15 mouse cellular contexts compared by ENCODE assay signal in the genomic region with DNA sequence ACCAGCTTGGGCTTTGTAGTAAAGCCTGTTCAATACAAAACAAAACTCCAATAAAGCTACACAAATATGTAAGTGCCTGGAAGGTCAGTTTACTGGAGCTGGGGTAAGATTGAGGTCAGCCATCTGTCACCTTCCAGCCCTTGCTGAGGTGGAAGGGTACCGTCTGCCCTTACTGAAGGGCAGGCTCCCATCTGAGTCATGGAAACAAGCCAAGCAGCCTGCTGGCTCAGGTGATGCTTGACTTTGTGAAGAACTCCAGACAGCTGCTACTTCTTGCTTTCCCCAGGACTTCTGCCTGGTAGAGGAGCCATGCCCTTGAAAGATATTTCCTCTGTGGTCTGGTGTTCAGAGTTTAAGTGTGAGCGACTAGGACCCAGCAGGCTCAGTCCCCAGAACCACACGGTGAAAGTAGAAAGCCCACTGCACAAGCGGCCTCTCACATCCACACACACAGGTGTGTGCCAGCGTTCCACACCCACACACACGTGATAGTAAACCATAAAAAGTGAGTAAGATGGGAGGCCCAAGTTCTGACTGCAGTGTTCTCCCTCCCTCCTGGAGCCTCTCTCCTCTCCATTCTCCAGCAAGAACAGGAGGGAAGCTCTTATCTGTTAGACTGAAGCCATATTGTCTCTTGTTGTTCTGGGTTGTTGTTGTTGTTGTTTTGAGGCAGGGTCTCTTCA. TPM values are rescaled to one million over a fixed set of nuclear protein-coding genes. Genes with fewer than 3 reads are reported as not detected.
A peak's percentile ranks its signal among the peaks of the same experiment; 100 is the strongest.
DNase-seq lines count a peak whose midpoint lies in the region; ATAC-seq and TF ChIP-seq lines count a peak whose summit lies in the region.
"Had no signal": no experiment of that assay in that cellular context is flagged by ENCODE, and none has a peak within 500 bp of the region (broad histone marks: within the 10 kb centered on the region; RNA-seq: fewer than 3 reads in every experiment).

No protein-coding gene starts in this region.

- H3K4me1 ChIP-seq in erythroblast, embryonic 14.5 days (ENCODE audit: control insufficient read depth) = peaks cover 100% of the 10 kb centered on the region
- 0 out of 2 replicates have a peak, but pooled peaks cover 6% of the 10 kb centered on the region for H3K4me1 ChIP-seq in heart, postnatal 0 days (ENCODE audit: control insufficient read depth, insufficient read depth)
- peaks cover 98% of the 10 kb centered on the region for H3K4me1 ChIP-seq in liver, embryonic 12.5 days
- no peaks in the 10 kb centered on the region for H3K4me1 ChIP-seq in stomach, embryonic 16.5 days (ENCODE audit: control insufficient read depth, insufficient read depth, low read length)
- no peaks in the 10 kb centered on the region for H3K4me1 ChIP-seq in midbrain, embryonic 13.5 days (replicated peaks)
- H3K4me1 ChIP-seq: forebrain, embryonic 13.5 days; kidney, embryonic 15.5 days; lung, embryonic 15.5 days; neural tube, embryonic 12.5 days had no signal

- 60% methylated on average over 6 of the region's 6 CpGs for WGBS in heart, postnatal 0 days
- 82% methylated on average over 6 of the region's 6 CpGs for WGBS in liver, embryonic 12.5 days (ENCODE audit: insufficient replicate concordance)
- WGBS in stomach, embryonic 16.5 days = 74% methylated on average over 6 of the region's 6 CpGs
- WGBS in midbrain, embryonic 13.5 days = 91% methylated on average over 6 of the region's 6 CpGs

- no peaks in the 10 kb centered on the region for H3K27me3 ChIP-seq in erythroblast, embryonic 14.5 days (ENCODE audit: control insufficient read depth)
- H3K27me3 ChIP-seq in heart, postnatal 0 days (ENCODE audit: control insufficient read depth, insufficient read depth, low read length) = no peaks in the 10 kb centered on the region
- no peaks in the 10 kb centered on the region for H3K27me3 ChIP-seq in liver, embryonic 12.5 days (replicated peaks)
- H3K27me3 ChIP-seq in stomach, embryonic 16.5 days (ENCODE audit: control insufficient read depth, insufficient read depth, low read length) = no peaks in the 10 kb centered on the region
- no peaks in the 10 kb centered on the region for H3K27me3 ChIP-seq in midbrain, embryonic 13.5 days
- H3K27me3 ChIP-seq: forebrain, embryonic 13.5 days; kidney, embryonic 15.5 days; lung, embryonic 15.5 days; neural tube, embryonic 12.5 days had no signal

- no peak overlapping the region for H3K4me2 ChIP-seq in heart, postnatal 0 days (ENCODE audit: low read depth, low read length)
- peak overlapping the region; percentile 73 for H3K4me2 ChIP-seq in liver, embryonic 12.5 days
- H3K4me2 ChIP-seq in stomach, embryonic 16.5 days (ENCODE audit: low read depth, low read length) = no peak overlapping the region
- no peak overlapping the region for H3K4me2 ChIP-seq in midbrain, embryonic 13.5 days (replicated peaks)
- H3K4me2 ChIP-seq: forebrain, embryonic 13.5 days; kidney, embryonic 15.5 days; lung, embryonic 15.5 days; neural tube, embryonic 12.5 days had no signal

- ATAC-seq in erythroblast, adult 5-6 weeks (replicated peaks; ENCODE audit: low FRiP score, poor library complexity, severe bottlenecking) = no peak
- ATAC-seq in heart, postnatal 0 days (ENCODE audit: insufficient read depth, low read depth) = 0 out of 2 replicates have a peak, but pooled peaks have one; percentile 40
- ATAC-seq in liver, embryonic 12.5 days = no peak
- ATAC-seq in stomach, embryonic 16.5 days (ENCODE audit: insufficient read depth, low FRiP score) = no peak
- ATAC-seq in midbrain, embryonic 13.5 days = no peak
- ATAC-seq: forebrain, embryonic 13.5 days had no signal

- DNase-seq in heart, postnatal 0 days (ENCODE audit: low spot score) = no peak
- DNase-seq in heart, postnatal 4 days = no peak
- no peak for DNase-seq in testis, postnatal 10 days (ENCODE audit: low spot score)
- DNase-seq: cerebellum, adult 18-20 months; heart, adult 2 months had no signal

- peak overlapping the region; percentile 43 for H3K27ac ChIP-seq in heart, postnatal 0 days (ENCODE audit: low read depth)
- H3K27ac ChIP-seq in liver, embryonic 12.5 days = peak overlapping the region; percentile 98
- no peak overlapping the region for H3K27ac ChIP-seq in stomach, embryonic 16.5 days (ENCODE audit: low read length)
- H3K27ac ChIP-seq in midbrain, embryonic 13.5 days = no peak overlapping the region
- H3K27ac ChIP-seq: forebrain, embryonic 13.5 days; heart, adult 2 months; kidney, embryonic 15.5 days; lung, embryonic 15.5 days; neural tube, embryonic 12.5 days had no signal

- TF ChIP-seq EP300 in heart, postnatal 0 days (IDR thresholded peaks at IDR 0.05; ENCODE audit: low read depth) = no peak

- no peak for TF ChIP-seq CTCF in heart, postnatal 0 days (IDR thresholded peaks at IDR 0.05; ENCODE audit: low read depth)

- no peaks in the 10 kb centered on the region; the same call in 1 of the 2 replicates for H3K9me3 ChIP-seq in erythroblast, embryonic 14.5 days (ENCODE audit: control insufficient read depth, low read length)
- no peaks in the 10 kb centered on the region for H3K9me3 ChIP-seq in heart, postnatal 0 days (replicated peaks; ENCODE audit: control insufficient read depth, low read length)
- no peaks in the 10 kb centered on the region for H3K9me3 ChIP-seq in liver, embryonic 12.5 days (replicated peaks)
- no peaks in the 10 kb centered on the region for H3K9me3 ChIP-seq in stomach, embryonic 16.5 days (replicated peaks; ENCODE audit: control insufficient read depth, low read length)
- no peaks in the 10 kb centered on the region for H3K9me3 ChIP-seq in midbrain, embryonic 13.5 days
- H3K9me3 ChIP-seq: forebrain, embryonic 13.5 days; kidney, embryonic 15.5 days; lung, embryonic 15.5 days; neural tube, embryonic 12.5 days had no signal

- H3K9ac ChIP-seq in heart, postnatal 0 days (replicated peaks; ENCODE audit: low read depth, low read length) = no peak overlapping the region
- H3K9ac ChIP-seq in liver, embryonic 12.5 days = peak overlapping the region; percentile 81
- 0 out of 2 replicates have a peak overlapping the region, but pooled peaks have one; percentile 8 for H3K9ac ChIP-seq in stomach, embryonic 16.5 days (ENCODE audit: low read length)
- no peak overlapping the region for H3K9ac ChIP-seq in midbrain, embryonic 13.5 days (replicated peaks)
- H3K9ac ChIP-seq: forebrain, embryonic 13.5 days; kidney, embryonic 15.5 days; lung, embryonic 15.5 days; neural tube, embryonic 12.5 days had no signal

- peaks cover 100% of the 10 kb centered on the region for H3K36me3 ChIP-seq in erythroblast, embryonic 14.5 days (ENCODE audit: control insufficient read depth)
- H3K36me3 ChIP-seq in heart, postnatal 0 days (replicated peaks; ENCODE audit: control insufficient read depth, insufficient read depth, low read length) = peaks cover 87% of the 10 kb centered on the region
- peaks cover 100% of the 10 kb centered on the region for H3K36me3 ChIP-seq in liver, embryonic 12.5 days
- H3K36me3 ChIP-seq in stomach, embryonic 16.5 days (ENCODE audit: control insufficient read depth, insufficient read depth, low read length) = peaks cover 29% of the 10 kb centered on the region
- H3K36me3 ChIP-seq in midbrain, embryonic 13.5 days = peaks cover 99% of the 10 kb centered on the region

- H3K4me3 ChIP-seq in erythroblast, embryonic 14.5 days (replicated peaks) = peak overlapping the region; percentile 69
- H3K4me3 ChIP-seq in heart, postnatal 0 days (ENCODE audit: low read depth, low read length) = no peak overlapping the region
- peak overlapping the region; percentile 56 for H3K4me3 ChIP-seq in liver, embryonic 12.5 days
- no peak overlapping the region for H3K4me3 ChIP-seq in stomach, embryonic 16.5 days (replicated peaks; ENCODE audit: low read length)
- H3K4me3 ChIP-seq in midbrain, embryonic 13.5 days (replicated peaks) = no peak overlapping the region
- H3K4me3 ChIP-seq: forebrain, embryonic 13.5 days; heart, adult 2 months; kidney, embryonic 15.5 days; lung, embryonic 15.5 days; neural tube, embryonic 12.5 days had no signal

RNA-seq across cellular contexts. Expression of gene Brpf3, which starts 24.6 kb away (rescaled TPM):
- polyA plus RNA-seq in erythroblast, embryonic 14.5 days (2012) = 88.3 and 88.4 TPM in 2 replicates
- total RNA-seq in erythroblast, adult 5-6 weeks (2015; ENCODE audit: low replicate concordance) = 325 and 552 TPM in 2 replicates
- total RNA-seq in erythroblast, adult 5-6 weeks (2017; ENCODE audit: low replicate concordance) = 230 and 255 TPM in 2 replicates
- 4.6 and 27.8 TPM in 2 replicates for total RNA-seq in heart, postnatal 0 days (2014; rRNA removed; ENCODE audit: low replicate concordance)
- polyA plus RNA-seq in heart, postnatal 0 days (2015; fragmentation: Nextera tagmentation; extraction: Ambion mirVana) = 2.7 and 3.4 TPM in 2 replicates
- 10 to 100 TPM; 22.8 to 25.9 TPM for total RNA-seq in heart, postnatal 4 days (2021)
- polyA plus RNA-seq in liver, embryonic 12.5 days (2016; fragmentation: Nextera tagmentation; extraction: Ambion mirVana) = 67.4 and 68.8 TPM in 2 replicates
- 8.2 and 10.5 TPM in 2 replicates for polyA plus RNA-seq in stomach, embryonic 16.5 days (2015; fragmentation: Nextera tagmentation; extraction: Ambion mirVana)
- 9.2 and 11.0 TPM in 2 replicates for polyA plus RNA-seq in midbrain, embryonic 13.5 days (2015; fragmentation: Nextera tagmentation; extraction: Ambion mirVana)

RNA-seq across cellular contexts. Expression of gene Pnpla1, which starts 32.7 kb away (rescaled TPM):
- polyA plus RNA-seq in erythroblast, embryonic 14.5 days (2012) = not detected in 2 replicates
- 0.19 TPM in 1 of 2 replicates, not detected in the other for total RNA-seq in erythroblast, adult 5-6 weeks (2015; ENCODE audit: low replicate concordance)
- total RNA-seq in erythroblast, adult 5-6 weeks (2017; ENCODE audit: low replicate concordance) = 0.68 TPM in 1 of 2 replicates, not detected in the other
- total RNA-seq in heart, postnatal 0 days (2014; rRNA removed; ENCODE audit: low replicate concordance) = not detected in 2 replicates
- polyA plus RNA-seq in heart, postnatal 0 days (2015; fragmentation: Nextera tagmentation; extraction: Ambion mirVana) = 0.03 and 0.04 TPM in 2 replicates
- total RNA-seq in heart, postnatal 4 days (2021) = under 1 TPM in 1 of 2 experiments, not detected in 1; 0.07 TPM
- not detected in 2 replicates for polyA plus RNA-seq in liver, embryonic 12.5 days (2016; fragmentation: Nextera tagmentation; extraction: Ambion mirVana)
- polyA plus RNA-seq in stomach, embryonic 16.5 days (2015; fragmentation: Nextera tagmentation; extraction: Ambion mirVana) = 1.2 and 3.0 TPM in 2 replicates
- not detected in 2 replicates for polyA plus RNA-seq in midbrain, embryonic 13.5 days (2015; fragmentation: Nextera tagmentation; extraction: Ambion mirVana)
- total RNA-seq: heart, adult 2 months had no signal
- polyA plus RNA-seq: forebrain, embryonic 13.5 days; limb, embryonic 11.5 days; lung, embryonic 15.5 days; neural tube, embryonic 12.5 days had no signal

RNA-seq across cellular contexts. Expression of gene Mapk13, which starts 56.4 kb away (rescaled TPM):
- polyA plus RNA-seq in erythroblast, embryonic 14.5 days (2012) = not detected in 2 replicates
- 4.6 and 9.8 TPM in 2 replicates for total RNA-seq in erythroblast, adult 5-6 weeks (2015; ENCODE audit: low replicate concordance)
- 2.9 and 11.3 TPM in 2 replicates for total RNA-seq in erythroblast, adult 5-6 weeks (2017; ENCODE audit: low replicate concordance)
- total RNA-seq in heart, postnatal 0 days (2014; rRNA removed; ENCODE audit: low replicate concordance) = 0.65 and 3.8 TPM in 2 replicates
- 0.78 and 1.1 TPM in 2 replicates for polyA plus RNA-seq in heart, postnatal 0 days (2015; fragmentation: Nextera tagmentation; extraction: Ambion mirVana)
- total RNA-seq in heart, postnatal 4 days (2021) = under 1 TPM; 0.47 to 0.50 TPM
- polyA plus RNA-seq in liver, embryonic 12.5 days (2016; fragmentation: Nextera tagmentation; extraction: Ambion mirVana) = 2.3 and 2.5 TPM in 2 replicates
- polyA plus RNA-seq in stomach, embryonic 16.5 days (2015; fragmentation: Nextera tagmentation; extraction: Ambion mirVana) = 116 and 128 TPM in 2 replicates
- 0.58 and 0.96 TPM in 2 replicates for polyA plus RNA-seq in midbrain, embryonic 13.5 days (2015; fragmentation: Nextera tagmentation; extraction: Ambion mirVana)

Comparison
In these comparisons a context has a peak if more than half of its experiments do, and no peak if none do; other contexts are left out.
1. H3K4me3 ChIP-seq: peak in erythroblast, embryonic 14.5 days (single experiment) and liver, embryonic 12.5 days (single experiment); none in heart, postnatal 0 days (single experiment), stomach, embryonic 16.5 days (single experiment) and midbrain, embryonic 13.5 days (single experiment).
2. H3K27ac ChIP-seq: peak in heart, postnatal 0 days (single experiment) and liver, embryonic 12.5 days (single experiment); none in stomach, embryonic 16.5 days (single experiment) and midbrain, embryonic 13.5 days (single experiment).
3. H3K9ac ChIP-seq: peak in liver, embryonic 12.5 days (single experiment) and stomach, embryonic 16.5 days (single experiment); none in heart, postnatal 0 days (single experiment) and midbrain, embryonic 13.5 days (single experiment).
4. RNA of gene Mapk13, which starts 56.4 kb away (polyA plus RNA-seq): 116 to 128 TPM in stomach, embryonic 16.5 days; 2.3 to 2.5 TPM in liver, embryonic 12.5 days, 0.58 to 0.96 TPM in midbrain, embryonic 13.5 days, 0.78 to 1.1 TPM in heart, postnatal 0 days and not detected in erythroblast, embryonic 14.5 days; every median in the first group is over 10 times any median in the second.